Mouse (Mus musculus) heart, adult 18-20 months (tissue): ENCODE data around the gene Syt8. TPM values are rescaled to one million over a fixed set of nuclear protein-coding genes. Genes with fewer than 3 reads are reported as not detected.

Source experiments
- DNase-seq, 2 experiments: peaks; one replicate each; pipeline ENCODE4 v3.0.0; 2021 to 2022; ENCODE audit warnings: mixed read lengths in 1 of 2
- total RNA-seq, 2 experiments: library from RNA; stranded (reverse); gene quantifications; 2 replicates each; pipeline ENCODE4 v1.2.3; 2021

The Syt8 gene
- total RNA-seq, 2 experiments from 2014 or later: not detected

- no peak for DNase-seq
Observed at GRCm38 (mm10) chr7:142476271-142476670, 41.6 kb downstream of the Syt8 start.

- peak; percentile 73 to 77 for DNase-seq
Observed at GRCm38 (mm10) chr7:142476795-142477452, 42.3 kb downstream of the Syt8 start.

- no peak for DNase-seq
Observed at GRCm38 (mm10) chr7:142478001-142478400, 43.4 kb downstream of the Syt8 start.

- no peak for DNase-seq
Observed at GRCm38 (mm10) chr7:142478574-142478973, 43.9 kb downstream of the Syt8 start.

GRCm38 (mm10) chr7:142479307-142479706 is 44.7 kb downstream of the Syt8 start:
- no peak for DNase-seq

- no peak for DNase-seq
Observed at GRCm38 (mm10) chr7:142479886-142480285, 45.2 kb downstream of the Syt8 start.

- no peak for DNase-seq
Observed at GRCm38 (mm10) chr7:142480661-142481060, 46.0 kb downstream of the Syt8 start.

- peak; percentile 77 to 86 for DNase-seq
Observed at GRCm38 (mm10) chr7:142481186-142481567, 46.5 kb downstream of the Syt8 start.

- peak; percentile 77 to 83 for DNase-seq
Observed at GRCm38 (mm10) chr7:142481568-142482255, 47.1 kb downstream of the Syt8 start.

GRCm38 (mm10) chr7:142482256-142482609 is 47.6 kb downstream of the Syt8 start:
- DNase-seq: peak; percentile 61 to 67

GRCm38 (mm10) chr7:142483136-142483535 is 48.5 kb downstream of the Syt8 start:
- peak; percentile 60 to 79 for DNase-seq

- peak; percentile 72 to 87 for DNase-seq
Observed at GRCm38 (mm10) chr7:142484780-142485179, 50.1 kb downstream of the Syt8 start.

GRCm38 (mm10) chr7:142486751-142487162 is 52.1 kb downstream of the Syt8 start:
- DNase-seq: no peak

- peak in 1 of 2 experiments; percentile 35 for DNase-seq
Observed at GRCm38 (mm10) chr7:142487341-142487859, 52.8 kb downstream of the Syt8 start.

- no peak for DNase-seq
Observed at GRCm38 (mm10) chr7:142488053-142488452, 53.4 kb downstream of the Syt8 start.

Other genes with a start within 250 kb of the Syt8 start
- gene Gm10153, start 244.5 kb upstream of the Syt8 start, total RNA-seq: not detected
- gene Krtap5-3, start 233.5 kb upstream of the Syt8 start, total RNA-seq: not detected
- gene Gm7579, start 223.0 kb upstream of the Syt8 start, total RNA-seq: not detected
- gene Krtap5-5, start 204.9 kb upstream of the Syt8 start, total RNA-seq: not detected
- gene Gm40460, start 193.8 kb upstream of the Syt8 start, total RNA-seq: not detected
- gene Gm2431, start 176.5 kb upstream of the Syt8 start, total RNA-seq: not detected
- gene Gm4559, start 160.5 kb upstream of the Syt8 start, total RNA-seq: not detected
- not detected for gene Krtap5-1, start 137.7 kb upstream of the Syt8 start, total RNA-seq
- gene Krtap5-4, start 131.3 kb upstream of the Syt8 start, total RNA-seq: not detected
- gene Ifitm10, start 61.1 kb upstream of the Syt8 start, total RNA-seq: 1 to 10 TPM; 2.0 to 2.2 TPM
- gene Gm49369, start 52.2 kb upstream of the Syt8 start, total RNA-seq: 1 to 10 TPM; 2.1 to 2.2 TPM
- gene Ctsd, start 46.8 kb upstream of the Syt8 start, total RNA-seq: 1,000 to 10,000 TPM in 1 of 2 experiments, 100 to 1,000 TPM in 1; 997 to 1,066 TPM
- gene Tnni2, start 7.0 kb downstream of the Syt8 start, total RNA-seq: 1 to 10 TPM; 1.8 to 2.6 TPM
- gene Lsp1, start 26.0 kb downstream of the Syt8 start, total RNA-seq: 10 to 100 TPM; 24.7 to 33.1 TPM
- gene Tnnt3, start 64.0 kb downstream of the Syt8 start, total RNA-seq: under 1 TPM in 1 of 2 experiments, not detected in 1; 0.67 TPM
- gene Mrpl23, start 97.8 kb downstream of the Syt8 start, total RNA-seq: 10 to 100 TPM; 12.2 to 29.0 TPM
- gene Igf2, start 232.0 kb downstream of the Syt8 start, total RNA-seq: 10 to 100 TPM; 47.4 to 56.7 TPM
- gene Gm49394, start 235.1 kb downstream of the Syt8 start, total RNA-seq: not detected